Mouse (Mus musculus) retina, postnatal 1 day (tissue): Measurements from ENCODE around the gene Tiam1.

Experiments
- DNase-seq: peaks from one replicate; pipeline ENCODE4 v3.0.0-alpha.2; 2012

The Tiam1 gene

GRCm38 (mm10) chr16:89904121-89904520 lies 239.4 kb downstream of the Tiam1 start:
- no peak for DNase-seq

- no peak for DNase-seq
Measured at GRCm38 (mm10) chr16:89902578-89903304, 240.8 kb downstream of the Tiam1 start.

- DNase-seq, result no peak
Measured at GRCm38 (mm10) chr16:89900681-89901080, 242.9 kb downstream of the Tiam1 start.

- DNase-seq, result peak; percentile 43
Measured at GRCm38 (mm10) chr16:89899192-89899591, 244.4 kb downstream of the Tiam1 start.

- DNase-seq, result no peak
Measured at GRCm38 (mm10) chr16:89898299-89898625, 245.3 kb downstream of the Tiam1 start.

GRCm38 (mm10) chr16:89897547-89898298 lies 245.8 kb downstream of the Tiam1 start:
- DNase-seq, result no peak

- DNase-seq, result no peak
Measured at GRCm38 (mm10) chr16:89896885-89897546, 246.6 kb downstream of the Tiam1 start.

DNA sequence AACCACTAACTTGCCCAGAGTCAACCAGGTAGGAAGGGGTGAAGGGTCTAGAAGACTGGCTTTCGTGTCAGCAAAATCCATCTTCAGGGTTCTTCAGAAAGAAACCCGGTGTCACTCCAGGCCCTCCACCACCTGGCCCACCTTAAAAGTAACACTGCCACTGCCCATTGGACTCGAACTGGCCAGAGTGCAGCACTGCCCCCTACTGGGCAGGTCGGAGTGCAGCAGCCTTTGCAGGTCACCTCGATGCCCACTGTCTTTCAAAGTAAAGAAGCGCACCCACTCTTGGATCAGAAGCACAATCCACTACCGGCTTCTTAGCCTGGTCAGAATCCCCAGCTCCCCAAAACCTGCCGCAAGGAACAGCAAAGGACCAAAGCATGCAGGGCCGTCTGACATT lies 247.2 kb downstream of the Tiam1 start:
- no peak for DNase-seq

DNA sequence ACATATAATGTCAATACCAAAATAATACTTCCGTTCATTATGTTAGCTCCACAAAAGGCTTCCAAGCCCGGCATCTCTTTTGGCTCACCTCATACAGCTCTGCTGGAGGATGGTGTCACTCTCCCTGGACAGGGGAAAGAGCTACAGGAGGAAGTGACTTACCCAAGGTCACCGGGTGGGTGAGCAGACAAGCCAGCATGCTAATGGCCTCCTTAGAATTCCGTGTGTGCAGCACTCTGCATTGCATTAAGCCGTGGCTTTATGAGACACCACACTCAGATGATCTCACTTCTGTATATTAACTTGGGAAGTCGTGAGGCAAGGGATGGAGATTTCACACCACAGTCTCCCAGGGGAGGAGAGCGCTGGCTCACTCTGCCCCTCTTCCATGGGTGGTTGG lies 248.3 kb downstream of the Tiam1 start:
- DNase-seq, result no peak

- no peak for DNase-seq
Measured at GRCm38 (mm10) chr16:89894816-89895215, 248.8 kb downstream of the Tiam1 start.

DNA sequence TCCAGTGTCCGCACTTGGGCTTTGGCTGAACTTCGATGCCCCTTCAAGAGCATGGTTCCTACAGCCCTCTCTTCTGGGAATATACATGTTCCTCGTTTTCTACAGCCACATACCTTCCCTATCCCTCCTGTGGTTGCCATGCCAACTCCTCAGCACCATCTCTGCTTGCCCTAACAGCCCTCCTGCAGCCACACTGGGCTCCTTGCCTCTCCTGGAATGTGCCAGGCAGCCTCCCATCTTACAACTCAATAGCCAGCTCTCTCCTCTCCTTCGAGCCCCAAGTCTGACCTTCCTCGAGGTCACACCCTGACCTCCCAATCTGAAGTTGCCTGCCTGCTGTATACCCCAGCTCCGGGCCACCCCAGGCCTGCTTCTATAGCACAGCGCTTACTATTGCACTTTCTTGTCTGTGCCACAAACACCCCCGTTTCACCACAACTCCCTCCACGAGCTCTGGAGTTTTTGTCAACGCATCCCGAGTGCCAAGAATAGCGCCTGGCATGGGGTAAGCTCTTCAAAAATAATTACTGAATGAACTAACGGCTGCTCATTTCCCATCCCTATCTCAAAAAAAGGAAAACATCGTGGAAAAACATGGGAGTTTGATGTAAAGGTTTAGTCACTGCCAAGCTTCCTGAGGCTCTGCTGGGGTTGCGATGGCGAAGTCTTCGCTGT lies 252.9 kb downstream of the Tiam1 start:
- DNase-seq, result no peak

DNA sequence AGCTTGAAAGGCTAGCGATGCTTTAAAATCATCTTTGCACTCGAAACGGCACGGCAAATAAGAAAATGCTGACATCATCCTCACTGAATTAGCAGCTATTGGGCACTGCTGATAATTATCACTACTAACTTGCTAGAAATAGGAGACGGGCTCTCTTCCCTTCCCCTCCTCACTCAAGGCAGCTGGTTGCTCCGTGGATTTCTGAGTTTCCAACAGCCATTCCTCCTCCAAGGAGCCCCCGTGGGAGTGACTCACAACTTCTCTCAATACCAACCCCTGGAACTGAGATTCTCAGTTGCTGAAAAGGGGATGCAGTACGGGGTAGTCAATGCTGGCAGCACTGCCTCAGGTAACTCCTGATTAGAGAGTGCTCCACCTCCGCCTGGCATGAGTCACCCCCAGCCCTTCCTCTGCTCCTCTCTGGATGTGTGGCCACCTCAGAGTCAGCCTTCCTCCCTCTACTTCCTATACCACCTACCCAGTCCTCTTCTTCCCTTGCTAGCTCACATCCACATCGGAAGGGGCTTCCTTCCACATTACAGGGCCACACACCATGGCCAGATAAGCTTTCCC lies 253.6 kb downstream of the Tiam1 start:
- DNase-seq, result no peak

GRCm38 (mm10) chr16:89886561-89886960 lies 257.0 kb downstream of the Tiam1 start:
- DNase-seq, result peak; percentile 79

GRCm38 (mm10) chr16:89885661-89886060 lies 257.9 kb downstream of the Tiam1 start:
- peak; percentile 52 for DNase-seq

- DNase-seq, result no peak
Measured at GRCm38 (mm10) chr16:89883897-89884296, 259.7 kb downstream of the Tiam1 start.

DNA sequence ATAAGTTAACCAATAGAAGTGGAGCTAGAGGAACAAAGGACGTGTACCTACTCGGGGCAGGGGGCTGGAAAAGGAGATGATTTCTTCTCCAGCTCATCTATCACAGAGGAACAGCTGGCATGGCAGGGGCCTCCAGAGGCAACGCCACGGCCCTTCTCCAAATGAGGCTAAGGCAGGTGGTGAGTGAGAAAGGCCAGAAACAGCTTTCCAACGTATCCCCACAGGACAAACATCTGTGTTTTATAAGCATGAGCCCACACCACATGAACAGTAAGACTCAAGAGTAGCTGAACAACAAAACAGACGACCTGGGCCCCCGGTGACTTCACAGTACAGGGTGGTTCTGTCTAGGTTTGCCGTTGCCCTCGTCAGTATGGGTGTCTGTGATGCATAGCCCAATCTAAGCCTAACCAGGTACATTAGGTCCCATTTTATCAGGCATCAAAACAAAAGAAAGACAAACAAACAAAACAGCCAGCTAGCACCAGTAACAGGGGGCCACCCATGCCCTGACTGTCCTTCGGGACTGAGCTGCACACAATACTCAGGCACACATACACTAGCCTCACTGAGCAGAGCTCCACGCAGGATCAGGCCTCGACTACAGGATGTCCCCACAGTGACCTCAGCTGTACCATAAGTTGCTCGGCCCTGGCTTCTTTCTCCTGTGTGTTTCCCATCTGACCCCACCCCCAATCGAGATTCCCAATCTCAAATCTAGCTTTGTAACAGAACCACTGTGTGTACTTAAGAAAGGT lies 260.9 kb downstream of the Tiam1 start:
- DNase-seq, result no peak

DNA sequence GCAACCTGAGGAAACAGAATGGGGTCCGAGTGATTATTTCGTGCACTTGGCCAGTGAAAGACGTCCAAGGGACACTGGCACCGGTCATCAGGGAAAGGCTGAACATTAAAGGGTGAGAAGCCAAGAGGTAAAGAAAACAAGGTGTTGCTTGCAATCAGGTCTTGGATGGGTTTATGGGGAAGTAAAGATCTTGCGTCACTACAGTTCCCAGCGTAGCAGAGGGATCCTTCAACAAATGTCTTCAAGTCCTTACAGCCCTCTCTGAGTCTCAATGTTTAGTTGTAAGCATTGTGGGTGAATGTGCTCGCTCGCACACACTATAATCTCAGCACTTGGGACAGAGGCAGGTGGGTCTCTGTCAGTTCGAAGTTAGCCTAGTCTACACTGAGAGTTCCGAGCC lies 266.4 kb downstream of the Tiam1 start:
- DNase-seq, result no peak

GRCm38 (mm10) chr16:89876079-89876478 lies 267.5 kb downstream of the Tiam1 start:
- DNase-seq, result no peak

DNA sequence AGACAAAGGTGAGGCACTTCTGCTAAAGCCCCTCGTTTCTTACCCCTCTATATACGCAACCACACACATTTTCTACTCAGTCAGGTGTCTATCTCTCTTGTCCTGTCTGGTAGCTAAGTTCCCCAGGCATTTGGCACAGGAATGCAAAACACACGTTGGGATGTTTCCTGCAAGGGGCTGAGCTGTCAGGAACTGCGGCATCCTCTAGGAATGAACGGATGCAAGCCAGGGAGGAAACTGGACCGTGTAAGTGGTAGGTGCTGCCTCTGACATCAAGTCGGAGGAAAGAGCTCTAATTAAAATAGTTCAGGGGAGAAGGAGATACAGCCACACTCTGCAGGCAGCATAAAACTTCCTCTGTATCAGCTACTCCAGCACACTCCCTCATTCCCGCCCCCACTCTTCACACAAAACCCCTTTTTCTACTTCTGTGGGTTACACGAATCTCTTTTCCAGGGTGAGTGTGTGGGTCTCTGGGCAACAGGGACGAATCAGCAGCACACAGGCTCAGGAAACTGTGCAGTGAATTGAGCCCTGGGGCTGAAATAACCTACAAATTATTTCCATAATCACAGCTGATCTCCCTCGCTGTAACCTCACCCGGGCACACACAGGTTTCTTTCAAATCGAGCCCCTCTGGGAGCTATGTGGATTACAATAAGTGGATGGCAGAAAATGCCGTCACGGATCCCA lies 269.4 kb downstream of the Tiam1 start:
- DNase-seq, result no peak

DNA sequence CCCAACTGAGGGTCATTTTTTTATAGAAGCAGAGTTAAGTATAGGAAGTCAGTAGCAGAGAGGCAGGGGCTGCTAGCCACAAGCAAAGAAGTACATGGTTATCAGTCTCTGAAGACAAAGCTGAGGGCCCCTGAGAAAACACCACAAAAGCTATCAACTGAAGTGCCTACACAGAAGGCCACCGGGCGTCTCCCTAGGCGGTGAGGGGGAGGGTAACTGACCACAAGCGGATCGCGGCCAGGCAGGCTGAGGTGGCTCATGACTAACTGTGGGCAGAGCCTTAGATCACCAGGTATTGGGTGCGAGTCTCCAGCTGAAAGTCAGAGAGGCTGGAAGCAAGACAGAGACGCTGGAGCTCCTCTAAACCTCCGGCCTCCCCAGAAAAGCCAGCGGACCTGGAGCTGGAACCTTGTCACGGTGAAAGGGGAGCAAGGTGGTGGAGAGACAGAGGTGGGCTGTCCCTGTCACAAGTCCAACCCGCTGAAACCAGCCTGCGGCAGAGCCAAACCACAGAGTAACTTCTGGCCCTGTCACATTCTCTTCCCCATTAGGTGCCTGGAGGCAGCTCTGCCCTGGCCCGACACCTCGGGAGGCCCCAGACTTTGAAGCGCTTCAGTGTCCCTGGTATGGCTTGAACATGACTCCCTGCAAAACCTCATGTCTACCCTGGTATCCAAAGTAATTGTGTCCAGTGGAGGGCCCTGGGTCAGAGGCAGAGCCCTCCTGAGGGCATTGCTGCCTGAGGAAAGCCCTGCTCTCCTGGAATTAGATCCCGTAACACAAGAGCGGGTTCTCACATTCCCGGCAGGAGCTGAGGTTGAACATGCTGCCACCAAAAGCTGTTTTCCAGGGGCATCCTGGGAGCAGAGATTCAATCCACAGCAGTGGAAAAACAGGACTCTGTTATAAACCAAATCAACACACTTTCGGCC lies 271.3 kb downstream of the Tiam1 start:
- no peak for DNase-seq

- DNase-seq, result no peak
Measured at GRCm38 (mm10) chr16:89871382-89871781, 272.2 kb downstream of the Tiam1 start.
